Mouse (Mus musculus): ENCODE data around the gene Atp6v1b1. TPM values are rescaled to one million over a fixed set of nuclear protein-coding genes. Genes with fewer than 3 reads are reported as not detected.

Gene Atp6v1b1
- total RNA-seq (2021) = not detected

DNA sequence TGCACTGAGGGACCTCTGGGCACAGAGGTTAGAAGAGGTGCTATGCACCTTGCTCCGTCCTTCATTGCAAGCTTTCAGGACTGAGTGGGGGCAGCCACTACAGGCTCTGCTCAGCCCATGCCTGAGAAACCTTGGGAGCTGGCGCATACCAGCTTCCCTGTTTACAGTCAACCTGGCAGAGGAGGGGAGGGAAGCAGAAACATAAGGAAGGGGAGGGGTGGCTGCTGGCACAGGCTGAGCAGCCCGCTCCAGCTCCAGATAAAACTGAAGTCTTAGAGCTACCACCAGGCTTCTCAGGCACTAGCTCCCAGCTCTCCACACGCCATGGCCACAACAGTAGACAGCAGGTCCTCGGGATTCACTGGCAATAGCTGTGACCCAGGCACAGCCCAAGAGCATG is at the start of gene Atp6v1b1:
Gene Atp6v1b1, plus strand, starts transcription at position 230 of the 400 bp plus-strand sequence.
- DNase-seq = no peak

DNA sequence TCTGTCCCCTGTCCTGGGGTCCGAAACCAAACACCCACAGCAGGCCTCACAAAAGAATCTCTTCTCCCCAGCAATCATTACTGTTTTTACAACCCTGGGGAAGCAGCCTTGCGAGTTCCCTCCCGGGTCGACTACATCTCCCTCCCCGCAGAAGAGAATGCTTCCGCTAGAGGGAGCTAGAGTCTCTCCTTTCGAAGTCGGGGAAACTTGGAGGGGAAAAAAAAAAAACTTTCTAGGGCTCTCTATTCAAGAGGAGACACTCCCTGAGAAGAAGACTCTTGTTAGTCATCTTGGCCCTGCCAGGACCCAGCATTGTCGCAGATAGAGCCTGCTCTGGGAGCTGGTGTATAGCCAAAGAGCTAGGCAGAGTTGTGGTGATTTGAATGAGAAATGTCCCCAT is 49.0 kb upstream of the Atp6v1b1 start:
- peak; percentile 69 for DNase-seq

DNA sequence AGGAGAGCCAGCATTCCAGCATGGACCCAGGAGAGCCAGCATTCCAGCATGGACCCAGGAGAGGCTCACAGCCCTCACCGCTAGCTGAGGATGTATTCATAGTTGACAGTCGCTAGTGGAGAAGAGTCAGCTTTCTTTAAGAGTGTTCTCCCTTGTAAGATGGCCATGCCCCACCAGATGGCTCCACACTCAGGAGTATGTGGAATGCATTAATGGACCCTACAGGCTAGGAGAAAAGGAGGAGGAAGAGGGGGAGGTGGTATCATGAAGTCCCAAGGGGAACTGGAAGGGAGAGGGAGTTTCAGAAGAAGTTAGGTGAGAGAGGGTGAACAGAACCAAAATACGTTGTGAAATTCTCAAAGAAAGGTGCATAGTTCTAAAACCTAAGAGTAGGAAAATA is 47.1 kb upstream of the Atp6v1b1 start:
- DNase-seq = no peak

DNA sequence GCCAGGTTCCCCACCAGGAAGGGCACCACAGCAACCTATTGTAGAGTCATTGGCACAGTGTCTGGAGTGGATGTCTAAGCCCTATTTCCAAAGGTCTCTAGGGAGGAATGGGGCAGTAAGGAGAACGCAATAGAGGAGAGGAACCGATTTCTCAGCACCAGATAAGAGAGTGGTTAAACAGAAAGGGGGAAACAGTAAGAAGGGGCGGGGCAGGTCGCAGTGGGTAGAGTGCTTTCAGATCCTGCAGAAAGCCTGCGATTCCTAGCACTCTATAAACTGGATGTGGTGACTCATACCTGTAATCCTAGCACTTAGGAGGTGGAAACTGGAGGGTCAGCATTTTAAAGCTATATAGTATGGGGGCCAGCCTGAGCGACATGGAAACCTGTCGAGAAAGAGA is 46.1 kb upstream of the Atp6v1b1 start:
- no peak for DNase-seq

DNA sequence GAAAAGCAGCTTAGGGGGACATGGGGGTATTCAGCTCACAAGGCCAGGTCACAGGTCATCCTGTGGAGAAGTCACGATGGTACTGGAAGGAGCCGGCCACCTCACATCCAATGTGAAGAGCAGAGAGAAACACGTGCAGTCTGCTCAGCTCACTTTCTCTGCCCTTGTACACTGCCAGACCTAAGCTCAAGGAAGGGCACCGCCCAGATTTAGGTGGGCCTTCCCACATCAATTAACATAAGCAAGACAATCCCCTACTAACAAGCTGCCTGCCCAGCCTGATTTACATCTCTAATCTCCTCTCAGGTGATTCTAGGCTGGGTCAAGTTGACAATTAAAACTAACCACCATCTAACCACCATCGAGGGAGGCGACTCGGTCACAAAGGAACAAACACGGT is 44.9 kb upstream of the Atp6v1b1 start:
- DNase-seq = no peak

DNA sequence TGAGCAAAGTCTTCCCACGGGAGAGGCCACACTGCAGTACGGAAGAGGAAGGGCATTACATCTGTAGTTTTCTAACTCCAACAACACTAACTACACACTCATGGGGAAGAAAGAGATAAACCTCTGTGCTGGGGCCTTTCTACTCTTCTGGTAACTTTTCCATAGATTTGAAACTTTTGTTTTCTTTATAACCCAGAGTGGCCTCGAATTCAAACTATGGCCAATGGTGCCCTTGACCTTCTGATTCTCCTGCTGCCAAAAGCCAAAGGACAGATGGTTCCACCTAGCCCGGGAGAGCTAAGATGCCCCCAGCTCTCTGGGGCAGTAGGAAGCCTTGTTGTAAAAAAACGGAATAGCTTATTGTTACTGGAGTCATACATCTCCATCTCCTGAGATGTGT is 42.8 kb upstream of the Atp6v1b1 start:
- DNase-seq = no peak

DNA sequence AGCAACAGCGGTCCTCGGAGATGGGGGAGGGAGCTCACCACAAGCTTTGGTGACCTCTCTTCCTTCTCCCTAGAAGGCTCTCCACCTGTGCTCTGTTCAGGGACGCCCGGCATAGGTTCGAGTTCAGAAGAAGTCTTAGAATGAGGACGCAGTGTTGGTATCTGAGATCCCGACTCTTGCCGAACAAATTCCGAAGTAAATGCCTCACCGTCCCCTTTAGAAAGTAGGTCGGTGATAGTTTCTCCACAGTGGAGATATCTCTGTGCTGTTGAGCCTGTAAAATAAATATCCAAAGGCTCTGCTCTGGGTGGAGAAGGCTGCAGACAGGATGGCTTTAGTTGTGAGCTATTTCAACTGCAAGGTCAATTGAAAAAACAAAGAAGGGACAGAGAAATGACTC is 41.8 kb upstream of the Atp6v1b1 start:
- DNase-seq = no peak

DNA sequence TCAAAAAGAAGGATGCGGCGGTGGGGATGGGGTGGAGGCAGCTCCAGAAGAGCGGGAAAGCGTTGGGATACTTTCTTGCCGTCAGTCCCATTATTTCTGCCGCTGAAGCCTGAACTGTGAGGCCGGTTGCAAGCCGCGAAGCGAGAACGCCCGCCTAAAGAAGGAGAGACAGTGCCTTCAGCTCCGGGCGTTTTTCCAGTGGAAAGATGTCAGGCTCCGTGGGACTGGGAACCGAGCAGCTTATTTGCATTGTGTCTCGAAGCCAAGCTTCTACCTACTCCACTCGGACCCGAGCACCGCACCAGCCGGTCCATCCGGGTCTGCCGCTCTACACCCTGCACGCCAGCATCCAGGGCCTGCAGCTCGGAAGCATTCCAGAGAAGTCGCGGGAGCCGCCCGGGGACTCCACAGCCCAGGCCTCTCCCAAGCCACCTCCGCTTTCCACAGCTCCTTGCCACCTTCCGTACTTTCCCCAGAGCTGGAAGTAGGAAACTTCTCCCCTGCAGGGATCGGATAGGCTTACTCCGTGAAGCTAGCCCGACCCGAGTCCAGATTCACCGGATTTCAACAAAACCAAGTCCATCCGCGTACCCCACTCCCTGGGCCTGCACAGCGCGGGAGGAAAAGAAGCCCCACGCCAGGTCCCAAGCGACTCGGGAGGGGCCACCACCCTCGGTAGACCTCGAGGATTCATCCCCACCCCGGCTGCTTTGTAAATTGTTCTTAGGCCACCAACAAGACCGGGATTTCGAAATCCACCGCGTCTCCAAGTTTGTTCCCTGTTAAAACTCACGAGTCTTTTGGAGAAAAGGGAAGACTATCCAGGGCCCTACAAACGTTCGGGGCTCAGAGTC is 40.4 kb upstream of the Atp6v1b1 start:
- no peak for DNase-seq

DNA sequence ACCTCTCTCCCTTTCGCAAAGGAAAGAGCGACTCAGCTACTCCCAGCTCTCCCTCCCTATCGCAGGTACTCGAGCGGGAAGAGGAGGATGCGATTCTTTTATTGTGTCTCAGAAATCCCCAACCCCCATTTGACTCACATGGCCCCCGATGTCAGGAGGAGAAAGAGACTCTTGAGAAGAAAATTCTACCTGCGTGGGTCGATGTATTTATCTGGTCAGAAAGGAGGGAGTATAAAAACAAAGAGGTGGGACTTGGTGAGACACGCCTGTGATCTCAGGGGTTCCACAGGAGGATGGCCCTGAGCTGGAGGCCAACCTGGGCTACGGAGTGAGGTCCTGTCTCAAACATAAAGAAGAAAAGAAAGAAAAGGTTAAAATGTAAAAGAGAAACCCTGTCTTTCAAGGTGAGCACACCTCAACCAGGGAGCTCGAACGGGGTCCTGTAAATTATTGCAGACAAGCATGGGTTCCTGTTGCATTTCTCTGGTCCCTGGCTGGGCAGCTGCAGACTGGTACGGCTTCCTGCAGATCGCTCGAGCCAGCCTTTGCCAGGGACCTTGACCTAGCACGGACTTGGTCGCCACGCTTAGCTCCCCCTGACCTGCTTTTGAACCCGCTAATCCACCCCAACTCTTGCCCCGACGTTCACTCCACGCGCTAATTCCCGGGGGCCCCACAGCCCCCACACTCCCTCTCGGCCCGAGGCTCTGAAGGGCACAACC is 39.6 kb upstream of the Atp6v1b1 start:
- DNase-seq = no peak

DNA sequence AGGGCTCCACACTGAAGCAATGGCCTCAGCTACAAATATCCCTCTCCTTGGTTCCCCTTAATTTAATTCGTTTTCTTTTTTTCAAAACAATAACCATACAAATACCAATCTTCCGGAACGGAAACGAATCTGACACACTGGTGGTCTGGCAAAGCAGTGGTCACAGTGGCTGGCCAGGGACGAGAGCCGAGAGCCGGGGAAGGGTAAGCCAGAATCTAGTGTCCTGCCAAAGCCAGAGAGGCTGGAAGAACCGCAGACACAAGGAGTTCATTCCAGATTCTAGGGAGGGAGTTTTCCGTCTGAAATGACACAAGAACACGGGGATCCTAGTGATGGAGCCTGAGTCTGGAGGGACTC is 39.1 kb upstream of the Atp6v1b1 start:
- DNase-seq = no peak

DNA sequence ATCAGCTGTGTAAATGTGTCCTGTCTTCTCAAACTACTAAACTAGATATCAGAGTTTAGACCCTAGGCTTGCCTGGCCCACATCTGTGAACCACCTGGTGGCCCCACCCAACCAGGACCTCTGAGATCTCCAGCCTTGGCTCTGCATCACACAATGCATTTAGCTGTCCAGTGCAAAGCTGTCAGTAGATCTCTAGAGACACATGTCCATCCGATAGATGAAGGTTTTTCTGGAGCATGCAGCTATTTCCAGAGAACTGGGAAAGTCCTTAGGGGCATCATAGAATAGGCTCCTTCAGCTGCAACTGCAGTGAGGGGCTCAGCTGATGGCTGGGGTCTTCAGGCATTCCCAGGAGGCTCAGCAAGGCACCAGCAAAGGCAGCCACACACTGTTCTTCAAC is 38.5 kb upstream of the Atp6v1b1 start:
- DNase-seq = no peak

DNA sequence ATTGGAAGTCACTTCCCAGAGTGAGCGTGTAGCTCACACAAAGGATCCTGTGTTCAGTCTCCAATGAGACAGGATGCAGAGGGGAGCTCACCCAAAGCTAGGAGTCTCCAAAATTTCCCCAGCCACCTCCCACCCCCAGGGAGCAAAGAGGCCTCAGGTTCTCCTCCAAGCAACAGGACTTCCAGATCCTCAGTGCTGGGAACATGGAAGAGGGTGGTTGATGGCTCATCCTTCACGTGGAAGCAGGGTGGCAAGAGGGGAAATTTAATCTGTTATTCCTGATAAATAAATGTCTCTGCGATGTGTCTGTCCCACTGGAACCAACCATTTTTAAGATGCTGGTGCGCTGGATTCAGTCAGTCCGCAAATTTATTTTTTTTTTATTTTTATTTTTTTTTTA is 38.1 kb upstream of the Atp6v1b1 start:
- no peak for DNase-seq

DNA sequence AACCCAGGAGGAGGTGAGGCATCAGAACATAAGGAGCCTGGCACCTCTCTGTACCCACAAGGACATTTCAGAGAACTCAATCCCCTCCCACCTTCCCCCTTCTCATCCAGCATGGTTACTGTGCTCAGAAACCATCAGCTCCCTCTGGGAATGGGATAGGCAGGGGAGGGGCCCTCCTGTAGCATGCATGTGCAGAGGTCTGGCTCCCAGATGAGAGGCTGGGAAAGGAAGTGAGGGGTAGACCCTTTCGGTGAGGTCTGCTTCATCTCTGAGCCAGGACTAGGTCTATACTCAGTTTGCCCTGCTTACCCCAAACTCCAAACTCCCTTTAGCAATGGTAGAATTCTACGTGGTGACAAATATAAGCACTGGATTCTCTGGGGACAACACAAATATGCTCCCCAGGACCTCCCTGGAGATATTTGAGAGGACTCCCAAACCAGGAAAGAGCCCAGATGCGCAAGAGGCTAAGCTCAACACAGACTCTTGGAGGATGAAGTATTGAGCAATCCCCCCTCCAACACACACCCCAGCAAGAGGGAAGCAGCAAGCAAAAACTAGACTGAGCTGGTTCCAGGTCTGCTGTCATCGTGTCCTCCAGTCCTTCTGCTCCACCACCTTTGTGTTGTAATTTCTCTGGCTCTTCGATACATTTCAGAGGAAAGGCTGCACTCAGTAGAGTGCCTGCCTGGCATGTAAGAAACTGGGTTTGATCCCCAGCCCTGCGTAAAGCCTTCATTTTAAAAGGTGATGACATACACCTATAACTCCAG is 34.9 kb upstream of the Atp6v1b1 start:
- no peak for DNase-seq

DNA sequence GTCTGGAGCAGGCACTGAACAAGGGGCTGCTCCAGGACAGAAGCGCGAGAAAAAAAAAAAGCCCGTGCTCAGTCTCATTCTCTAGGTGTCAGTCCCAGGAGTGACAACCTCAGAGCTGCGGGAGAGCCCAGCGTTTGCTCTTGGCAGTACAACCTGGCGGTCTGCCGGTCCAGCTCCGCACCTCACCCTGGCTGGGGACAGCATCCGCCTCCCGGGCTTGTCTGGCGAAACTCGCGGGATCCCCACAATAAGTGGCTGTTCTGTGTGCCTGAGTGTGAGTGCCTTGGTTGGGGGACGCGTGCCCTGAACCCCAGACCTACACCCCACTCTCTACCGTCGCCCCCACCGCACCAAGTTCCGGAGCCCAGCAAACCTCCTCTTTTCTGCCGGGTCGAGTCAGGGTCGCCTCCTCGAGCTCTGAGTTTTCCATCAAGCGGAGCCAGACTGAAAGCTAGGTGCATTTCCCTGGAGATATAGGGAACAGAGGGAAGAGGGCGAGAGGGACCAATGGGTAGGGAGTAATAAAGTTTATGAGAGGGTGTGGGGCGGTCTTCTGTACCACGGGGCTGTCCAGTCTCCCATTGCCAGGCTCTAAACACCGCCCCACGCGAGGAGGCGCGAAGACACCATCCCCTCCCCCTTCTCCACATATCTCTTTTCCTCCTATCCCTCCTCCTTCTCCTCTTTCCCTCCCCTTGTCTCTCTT is 32.3 kb upstream of the Atp6v1b1 start:
- DNase-seq = no peak

DNA sequence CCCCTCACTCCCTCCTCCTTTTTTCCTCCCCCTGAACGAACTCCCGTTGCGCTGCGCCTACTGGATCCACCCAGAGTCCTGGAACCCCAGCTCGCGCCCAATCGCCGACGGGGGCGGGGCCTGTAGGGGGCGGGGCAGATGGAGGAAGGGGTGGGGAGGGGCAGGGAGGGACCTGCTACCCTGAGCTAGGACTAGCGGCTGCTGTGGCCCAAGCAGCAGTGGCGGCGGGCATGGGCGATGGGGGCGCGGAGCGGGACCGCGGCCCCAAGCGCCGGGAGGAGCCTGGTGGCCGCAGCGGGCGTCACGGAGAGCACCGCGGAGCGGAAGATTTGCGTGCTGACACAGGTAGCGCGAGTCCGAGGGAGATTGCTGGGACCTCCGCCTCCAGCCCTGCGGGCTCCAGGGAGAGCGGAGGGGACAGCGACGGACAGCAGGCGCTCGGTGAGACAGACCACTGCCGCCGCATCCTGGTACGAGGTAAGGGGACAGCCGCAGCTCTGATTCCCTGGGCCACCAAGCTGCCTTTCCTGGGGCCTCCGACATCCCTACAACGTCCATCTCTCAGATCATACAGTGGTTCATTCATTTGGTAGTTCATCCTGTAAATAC is 31.6 kb upstream of the Atp6v1b1 start, which contains the start of gene Vax2:
Gene Vax2, plus strand, starts transcription at position 198 of the 609 bp plus-strand sequence.
- DNase-seq = peak; percentile 74

DNA sequence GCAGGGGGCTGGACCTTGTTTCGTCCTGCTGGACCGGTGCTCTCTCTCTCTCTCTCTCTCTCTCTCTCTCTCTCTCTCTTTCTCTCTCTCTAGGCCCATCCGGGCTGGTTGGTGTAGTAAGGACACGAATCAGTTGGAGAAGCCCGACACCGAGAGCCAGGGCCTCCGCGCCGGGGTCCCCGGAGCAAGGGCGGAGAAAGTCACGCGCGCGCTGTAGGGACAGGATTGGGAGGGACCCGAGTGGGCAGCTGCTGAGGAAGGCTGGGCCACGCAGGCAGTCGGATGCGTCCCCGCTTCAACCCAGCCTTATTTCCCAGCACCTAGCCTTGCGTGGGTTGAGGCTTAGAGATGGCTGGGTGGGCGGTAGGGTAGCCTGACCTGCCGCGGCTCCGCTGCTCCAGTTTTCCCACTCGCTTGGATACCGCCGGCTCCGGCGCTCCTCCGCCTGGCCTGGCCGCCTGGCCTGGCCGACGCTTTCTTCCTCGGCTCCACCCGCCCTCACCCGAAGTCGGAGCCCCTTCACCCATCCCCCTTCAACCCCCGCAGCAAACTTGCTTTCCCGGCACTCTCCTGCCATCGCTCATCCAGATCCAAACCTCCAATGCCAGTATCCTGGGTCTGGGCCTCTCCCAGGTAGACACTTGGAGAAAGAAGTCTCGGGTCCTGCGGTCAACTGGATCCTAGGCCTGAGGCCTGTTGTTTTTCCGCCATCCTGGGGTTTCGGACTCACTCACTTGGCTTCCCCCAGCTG is 30.9 kb upstream of the Atp6v1b1 start:
- no peak for DNase-seq

DNA sequence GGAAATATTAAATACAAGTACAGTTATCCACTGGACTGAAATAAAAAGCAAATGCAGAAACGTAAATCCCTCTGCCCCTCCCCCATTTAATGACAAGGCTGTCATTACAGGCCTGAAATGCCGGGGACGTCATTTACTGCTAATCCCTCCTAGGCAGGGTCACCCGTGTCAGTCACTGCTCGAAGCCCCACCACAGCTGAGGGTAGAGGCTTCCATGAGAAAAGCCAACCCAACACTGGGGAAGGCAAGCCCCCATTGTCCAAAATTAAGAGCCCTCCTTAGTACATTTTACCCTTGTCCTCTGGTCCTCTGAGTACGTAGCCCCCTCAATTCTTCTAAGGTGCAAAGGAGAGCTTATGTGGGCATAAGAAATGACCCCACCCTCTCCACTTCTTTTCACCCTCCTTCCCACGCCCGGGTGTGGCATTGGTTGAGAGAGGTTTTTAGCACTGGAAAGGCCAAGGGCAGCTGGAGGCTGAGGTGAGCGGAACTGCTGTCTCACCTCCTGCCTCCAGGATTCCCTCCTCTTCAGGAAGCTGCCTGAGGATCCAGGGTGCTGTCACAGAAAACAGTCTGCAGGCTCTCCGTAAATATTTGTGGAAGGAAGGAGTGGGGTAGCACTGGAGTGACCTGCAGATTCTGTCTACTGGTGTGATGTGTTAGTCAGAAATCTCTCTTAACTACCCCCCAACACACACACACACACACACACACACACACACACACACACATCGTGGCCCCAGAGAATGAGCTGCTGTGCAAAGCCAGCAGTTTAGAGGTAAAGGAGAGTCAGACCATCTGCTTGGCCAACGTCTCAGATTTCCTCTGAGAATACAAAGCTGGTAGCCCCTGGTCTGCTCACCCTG is 29.3 kb upstream of the Atp6v1b1 start:
- DNase-seq = no peak

DNA sequence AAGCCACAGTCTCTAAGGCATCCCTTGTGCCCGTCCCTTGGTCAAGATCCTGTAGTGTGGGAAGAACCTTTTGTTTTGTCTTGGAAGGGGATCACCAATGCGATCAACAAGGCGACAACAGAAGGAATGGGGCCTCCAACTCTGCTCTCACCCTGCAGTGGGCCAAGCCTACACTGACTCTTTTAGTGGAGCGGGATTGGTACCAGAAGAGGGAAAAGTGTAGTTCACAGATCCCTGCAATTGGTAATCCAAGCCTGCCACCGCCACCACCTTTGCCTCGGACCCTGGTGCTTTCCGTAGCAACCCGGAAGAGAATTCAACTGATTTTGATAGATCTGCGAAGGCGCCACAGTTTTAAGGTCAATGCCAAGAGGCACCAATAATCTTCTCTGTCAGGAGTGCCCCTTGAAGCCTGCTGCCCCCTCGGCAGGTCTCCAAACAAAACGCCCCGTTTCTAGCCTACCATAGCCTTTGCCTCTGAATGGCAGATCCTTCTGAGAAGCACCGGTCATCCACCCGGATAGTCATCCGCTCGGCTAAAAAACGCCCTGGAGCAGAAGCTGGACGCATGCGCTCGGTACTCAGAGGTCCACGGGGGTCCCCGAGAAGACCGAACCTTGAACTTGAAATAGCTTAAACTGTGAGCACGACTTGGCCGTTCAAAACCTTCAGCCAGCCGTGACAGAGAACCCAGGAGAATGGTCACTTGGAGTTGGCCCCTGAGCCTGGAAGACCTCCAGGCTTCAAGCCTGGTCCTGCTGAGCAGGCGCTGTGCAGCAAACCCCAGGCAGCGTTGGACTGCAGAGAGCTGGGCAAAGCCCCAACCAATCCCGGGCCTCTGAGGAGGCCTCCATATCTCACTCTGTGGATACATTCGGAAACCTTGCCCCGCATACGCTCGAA is 28.3 kb upstream of the Atp6v1b1 start:
- DNase-seq = peak; percentile 52
